Mouse (Mus musculus) liver, embryonic 14.5 days (tissue): Measurements from ENCODE around the gene Cbfa2t2.

ENCODE experiments used
- CTCF ChIP-seq: IDR thresholded peaks from 2 replicates; pipeline ENCODE4 v1.5.1; 2016; ENCODE audit warnings: antibody characterized with exemption, low read depth, control low read depth
- EP300 ChIP-seq: IDR thresholded peaks from 2 replicates; pipeline ENCODE4 v1.6.1; 2016; ENCODE audit warnings: antibody characterized with exemption, low read depth

GRCm38 (mm10) chr2:154522334-154522733 is 86.1 kb downstream of the Cbfa2t2 start:
- TF ChIP-seq EP300 (no peak), CTCF (no peak)
